ENCODE assay signal across 8 mouse cellular contexts in genomic region chr4:86695081-86695480, GRCm38 (mm10). TPM values are rescaled to one million over a fixed set of nuclear protein-coding genes. Genes with fewer than 3 reads are reported as not detected.
DNase-seq lines count a peak whose midpoint lies in the region; ATAC-seq lines count a peak whose summit lies in the region.

No protein-coding gene starts in this region.

- DNase-seq in CD4-positive, CD25-positive, alpha-beta regulatory T cell, adult 2 months (ENCODE audit: low read depth, low spot score) = peak; percentile 59
- DNase-seq in right cerebral cortex, postnatal 4 days = peak; percentile 22
- no peak for DNase-seq in right cerebral cortex, postnatal 25 days
- DNase-seq in cerebellum, postnatal 25 days = peak; percentile 45 to 77
- DNase-seq in kidney, adult 9 months = peak; percentile 71
- DNase-seq in natural killer cell, adult 2 months (ENCODE audit: low spot score in 2 of 2) = no peak

- no peak for ATAC-seq in CD4-positive, CD25-positive, alpha-beta regulatory T cell, adult 4 months
- peak; percentile 47 for ATAC-seq in monocyte, adult 5-6 weeks (replicated peaks; ENCODE audit: insufficient number of reproducible peaks, low FRiP score, low TSS enrichment, poor library complexity, severe bottlenecking)

RNA-seq across cellular contexts. Expression of gene Plin2, which starts 25.2 kb away (rescaled TPM):
- 10 to 100 TPM; 29.0 to 29.7 TPM for polyA plus RNA-seq in CD4-positive, CD25-positive, alpha-beta regulatory T cell, adult 4 months (2017; shearing (Covaris generic))
- total RNA-seq in monocyte, adult 5-6 weeks (2017) = 312 to 507 TPM (median 480 TPM) in 3 replicates

RNA-seq across cellular contexts. Expression of gene Dennd4c, which starts 53.3 kb away (rescaled TPM):
- 1 to 10 TPM; 5.3 to 6.0 TPM for polyA plus RNA-seq in CD4-positive, CD25-positive, alpha-beta regulatory T cell, adult 4 months (2017; shearing (Covaris generic))
- total RNA-seq in monocyte, adult 5-6 weeks (2017) = 26.9 to 42.6 TPM (median 30.7 TPM) in 3 replicates

Comparison
In these comparisons a context has a peak if more than half of its experiments do, and no peak if none do; other contexts are left out.
1. DNase-seq: peak in CD4-positive, CD25-positive, alpha-beta regulatory T cell, adult 2 months (single experiment), right cerebral cortex, postnatal 4 days (single experiment), cerebellum, postnatal 25 days (2 of 2) and kidney, adult 9 months (single experiment); none in right cerebral cortex, postnatal 25 days (single experiment) and natural killer cell, adult 2 months (0 of 2).